Mouse (Mus musculus) layer of hippocampus, postnatal 10 days (tissue): ENCODE results near the gene Dstyk. TPM values are rescaled to one million over a fixed set of nuclear protein-coding genes. Genes with fewer than 3 reads are reported as not detected.

Source experiments
- DNase-seq, 2 experiments: peaks; one replicate each; pipeline ENCODE4 v3.0.0; 2021; ENCODE audit warnings: low spot score in 2 of 2
- total RNA-seq, 2 experiments: library from RNA; stranded (reverse); gene quantifications; 2 replicates each; pipeline ENCODE4 v1.2.3; 2021

Gene Dstyk
- total RNA-seq, 2 experiments from 2014 or later: 31.0 to 34.9 TPM

- no peak for DNase-seq
Measured at GRCm38 (mm10) chr1:132509771-132510170, 92.4 kb downstream of the Dstyk start.

DNA sequence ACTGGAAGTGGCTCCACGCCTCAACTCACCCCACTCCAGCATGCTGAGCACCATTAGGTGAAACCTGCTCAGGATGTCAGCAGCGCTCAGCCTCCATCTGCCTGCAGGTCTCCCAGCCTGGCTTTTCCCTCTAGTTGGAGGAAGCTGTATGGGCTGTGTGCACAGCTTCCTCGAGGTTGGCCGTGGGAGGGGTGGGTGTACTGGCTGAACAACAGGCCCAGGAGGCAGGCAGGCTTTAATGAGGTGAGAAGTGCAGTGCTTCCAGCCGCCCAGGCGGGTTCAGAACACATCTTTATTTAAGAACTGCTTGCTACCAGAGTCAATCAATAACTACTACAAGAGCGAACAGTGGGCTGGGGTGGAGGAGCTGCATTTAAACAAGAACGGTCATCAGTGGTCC lies 94.2 kb downstream of the Dstyk start:
- DNase-seq: no peak

GRCm38 (mm10) chr1:132512106-132512505 lies 94.8 kb downstream of the Dstyk start:
- DNase-seq: no peak

- DNase-seq: no peak
Measured at GRCm38 (mm10) chr1:132515339-132515738, 98.0 kb downstream of the Dstyk start.

Other genes starting within 250 kb of the Dstyk start
- gene Lemd1, start 226.1 kb upstream of the Dstyk start, total RNA-seq: 1 to 10 TPM; 4.9 TPM
- 1 to 10 TPM; 1.7 TPM for gene AC124108.1, start 226.1 kb upstream of the Dstyk start, total RNA-seq
- not detected for gene Gm10188, start 187.8 kb upstream of the Dstyk start, total RNA-seq
- 10 to 100 TPM; 11.1 to 11.5 TPM for gene Klhdc8a, start 118.9 kb upstream of the Dstyk start, total RNA-seq
- 1 to 10 TPM; 3.1 TPM for gene Nuak2, start 101.4 kb upstream of the Dstyk start, total RNA-seq
- gene Tmcc2, start 26.3 kb upstream of the Dstyk start, total RNA-seq: 100 to 1,000 TPM; 171 to 181 TPM
- gene Rbbp5, start 59.8 kb downstream of the Dstyk start, total RNA-seq: 10 to 100 TPM; 36.8 to 37.3 TPM
- gene Tmem81, start 88.7 kb downstream of the Dstyk start, total RNA-seq: 1 to 10 TPM; 1.7 to 3.1 TPM
- gene Cntn2, start 125.7 kb downstream of the Dstyk start, total RNA-seq: 10 to 100 TPM; 72.1 to 76.2 TPM